Mouse (Mus musculus) MEL (cell line): Measurements from ENCODE around the gene Gm20481. TPM values are rescaled to one million over a fixed set of nuclear protein-coding genes. Genes with fewer than 3 reads are reported as not detected.

Source experiments
- DNase-seq: peaks from one replicate; pipeline ENCODE4 v3.0.0; 2011; ENCODE audit warnings: low read depth, low spot score
- H3K27ac ChIP-seq: 2 replicates; pipeline ENCODE4 v1.5.1; 2012; ENCODE audit warnings: low read depth, mild to moderate bottlenecking, control low read depth, low read length, moderate library complexity; ENCODE audit not compliant: control insufficient read depth
- H3K27me3 ChIP-seq, 2 experiments: fragments of 150-350 bp in 1 of 2; sonication (generic) in 1 of 2; 2 replicates each; pipeline ENCODE4 v1.6.1; 2012; ENCODE audit warnings: low read length in 2 of 2, mild to moderate bottlenecking in 2 of 2, improper control_type of control experiment in 1 of 2, moderate library complexity in 1 of 2; ENCODE audit not compliant: insufficient read depth in 2 of 2, control insufficient read depth in 1 of 2
- H3K36me3 ChIP-seq, 2 experiments: 2 replicates each; pipeline ENCODE4 v1.6.1; 2012 to 2014; ENCODE audit warnings: low read length in 2 of 2, improper control_type of control experiment in 1 of 2, inconsistent platforms in 1 of 2, mild to moderate bottlenecking in 1 of 2; ENCODE audit not compliant: insufficient read depth in 2 of 2, control insufficient read depth in 1 of 2
- H3K4me1 ChIP-seq, 2 experiments: fragments of 150-350 bp in 1 of 2; sonication (generic) in 1 of 2; 2 replicates each; pipeline ENCODE4 v1.6.1; 2012; ENCODE audit warnings: low read length in 2 of 2, improper control_type of control experiment in 1 of 2, mild to moderate bottlenecking in 1 of 2; ENCODE audit not compliant: insufficient read depth in 2 of 2, control insufficient read depth in 1 of 2
- H3K4me3 ChIP-seq, 2 experiments: fragments of 150-350 bp in 1 of 2; sonication (generic) in 1 of 2; 2 replicates each; pipeline ENCODE4 v1.5.1; 2012; ENCODE audit warnings: low read depth in 2 of 2, low read length in 2 of 2, mild to moderate bottlenecking in 2 of 2, moderate library complexity in 2 of 2, control low read depth in 1 of 2, improper control_type of control experiment in 1 of 2; ENCODE audit not compliant: control insufficient read depth in 1 of 2, insufficient read depth in 1 of 2
- H3K79me2 ChIP-seq: 2 replicates; pipeline ENCODE4 v1.6.1; 2012; ENCODE audit warnings: mild to moderate bottlenecking, low read length, moderate library complexity; ENCODE audit not compliant: control insufficient read depth, poor library complexity, insufficient read depth
- H3K9ac ChIP-seq: 2 replicates; pipeline ENCODE4 v1.6.1; 2012; ENCODE audit warnings: low read depth, mild to moderate bottlenecking, control low read depth, low read length, moderate library complexity; ENCODE audit not compliant: control insufficient read depth, poor library complexity, severe bottlenecking
- H3K9me3 ChIP-seq: fragments of 150-350 bp; sonication (generic); replicated peaks from 2 replicates; pipeline ENCODE4 v1.6.1; 2012; ENCODE audit warnings: mild to moderate bottlenecking, low read length, improper control_type of control experiment, moderate library complexity; ENCODE audit not compliant: insufficient read depth
- CHD1 ChIP-seq: IDR thresholded peaks from 2 replicates; pipeline ENCODE4 v1.6.1; 2012; ENCODE audit warnings: low read depth, mild to moderate bottlenecking, inconsistent platforms, low read length, improper control_type of control experiment
- CHD2 ChIP-seq: IDR thresholded peaks from 2 replicates; pipeline ENCODE4 v1.6.1; 2011; ENCODE audit warnings: low read length, improper control_type of control experiment
- CTCF ChIP-seq, 3 experiments: IDR thresholded peaks in 2 of 3; conservative IDR thresholded peaks in 1 of 3; 2 replicates each; pipeline ENCODE4 v1.5.1; 2011 to 2012; ENCODE audit warnings: low read length in 3 of 3, low read depth in 2 of 3, mild to moderate bottlenecking in 2 of 3, improper control_type of control experiment in 1 of 3, inconsistent platforms in 1 of 3, mixed read lengths in 1 of 3, moderate library complexity in 1 of 3; ENCODE audit not compliant: control insufficient read depth in 1 of 3, insufficient read depth in 1 of 3, poor library complexity in 1 of 3, severe bottlenecking in 1 of 3
- E2F4 ChIP-seq: IDR thresholded peaks from 2 replicates; pipeline ENCODE4 v1.6.1; 2011; ENCODE audit warnings: low read depth, low read length, improper control_type of control experiment, borderline replicate concordance
- ELF1 ChIP-seq: IDR thresholded peaks from 2 replicates; pipeline ENCODE4 v1.6.1; 2014; ENCODE audit warnings: low read depth, mild to moderate bottlenecking, inconsistent platforms, low read length, improper control_type of control experiment, moderate library complexity
- EP300 ChIP-seq, 2 experiments: IDR thresholded peaks; 2 replicates each; pipeline ENCODE4 v1.6.1; 2011; ENCODE audit warnings: improper control_type of control experiment in 2 of 2, low read length in 2 of 2, low read depth in 1 of 2, mild to moderate bottlenecking in 1 of 2
- ETS1 ChIP-seq: IDR thresholded peaks from 2 replicates; pipeline ENCODE4 v1.6.1; 2012; ENCODE audit warnings: low read depth, mild to moderate bottlenecking, inconsistent platforms, low read length, improper control_type of control experiment, moderate library complexity
- HCFC1 ChIP-seq: IDR thresholded peaks from 2 replicates; pipeline ENCODE4 v1.6.1; 2012; ENCODE audit warnings: low read depth, mild to moderate bottlenecking, inconsistent platforms, low read length, improper control_type of control experiment, moderate library complexity
- JUND ChIP-seq: IDR thresholded peaks from 2 replicates; pipeline ENCODE4 v1.6.1; 2011; ENCODE audit warnings: low read depth, mild to moderate bottlenecking, improper control_type of control experiment, low read length
- MAFK ChIP-seq: IDR thresholded peaks from 2 replicates; pipeline ENCODE4 v1.6.1; 2011; ENCODE audit warnings: low read depth, mild to moderate bottlenecking, low read length, improper control_type of control experiment, borderline replicate concordance
- MAZ ChIP-seq: IDR thresholded peaks from 2 replicates; pipeline ENCODE4 v1.6.1; 2012; ENCODE audit warnings: low read depth, mild to moderate bottlenecking, inconsistent platforms, low read length, improper control_type of control experiment
- MEF2A ChIP-seq: IDR thresholded peaks from 2 replicates; pipeline ENCODE4 v1.6.1; 2014; ENCODE audit warnings: low read depth, mild to moderate bottlenecking, inconsistent platforms, low read length, improper control_type of control experiment; ENCODE audit not compliant: poor library complexity, insufficient replicate concordance, severe bottlenecking; ENCODE audit errors: extremely low read depth
- MYC ChIP-seq: IDR thresholded peaks from 2 replicates; pipeline ENCODE4 v1.6.1; 2011; ENCODE audit warnings: low read depth, mild to moderate bottlenecking, low read length, improper control_type of control experiment, moderate library complexity
- POLR2AphosphoS2 ChIP-seq: IDR thresholded peaks from 2 replicates; pipeline ENCODE4 v1.6.1; 2011; ENCODE audit warnings: low read length, improper control_type of control experiment
- POLR2AphosphoS5 ChIP-seq: IDR thresholded peaks from 2 replicates; pipeline ENCODE4 v1.6.1; 2012; ENCODE audit warnings: low read depth, borderline replicate concordance, mild to moderate bottlenecking, inconsistent platforms, low read length, moderate library complexity, mixed read lengths
- RAD21 ChIP-seq: IDR thresholded peaks from 2 replicates; pipeline ENCODE4 v1.6.1; 2011; ENCODE audit warnings: mild to moderate bottlenecking, low read depth, low read length, improper control_type of control experiment
- RCOR1 ChIP-seq: IDR thresholded peaks from 2 replicates; pipeline ENCODE4 v1.6.1; 2012; ENCODE audit warnings: low read depth, mild to moderate bottlenecking, inconsistent platforms, low read length, improper control_type of control experiment
- SIN3A ChIP-seq: IDR thresholded peaks from 2 replicates; pipeline ENCODE4 v1.6.1; 2012; ENCODE audit warnings: low read length, improper control_type of control experiment, inconsistent platforms
- SMC3 ChIP-seq: IDR thresholded peaks from 2 replicates; pipeline ENCODE4 v1.6.1; 2011; ENCODE audit warnings: low read depth, low read length, improper control_type of control experiment
- TAL1 ChIP-seq: IDR thresholded peaks from 2 replicates; pipeline ENCODE4 v1.6.1; 2012; ENCODE audit warnings: mild to moderate bottlenecking, inconsistent platforms, low read length, moderate library complexity, mixed read lengths
- TCF12 ChIP-seq: IDR thresholded peaks from 2 replicates; pipeline ENCODE4 v1.6.1; 2014; ENCODE audit warnings: low read depth, mild to moderate bottlenecking, inconsistent platforms, low read length, improper control_type of control experiment, moderate library complexity
- USF1 ChIP-seq: IDR thresholded peaks from 2 replicates; pipeline ENCODE4 v1.6.1; 2014; ENCODE audit warnings: low read depth, mild to moderate bottlenecking, inconsistent platforms, low read length, improper control_type of control experiment, moderate library complexity
- USF2 ChIP-seq, 2 experiments: IDR thresholded peaks; 2 replicates each; pipeline ENCODE4 v1.6.1; 2011 to 2012; ENCODE audit warnings: improper control_type of control experiment in 2 of 2, low read length in 2 of 2, borderline replicate concordance in 1 of 2, inconsistent platforms in 1 of 2, low read depth in 1 of 2, mild to moderate bottlenecking in 1 of 2; ENCODE audit not compliant: insufficient read depth in 1 of 2
- ZC3H11A ChIP-seq: IDR thresholded peaks from 2 replicates; pipeline ENCODE4 v1.6.1; 2012; ENCODE audit warnings: low read depth, mild to moderate bottlenecking, inconsistent platforms, low read length, improper control_type of control experiment
- ZKSCAN1 ChIP-seq: IDR thresholded peaks from 2 replicates; pipeline ENCODE4 v1.6.1; 2012; ENCODE audit warnings: low read depth, mild to moderate bottlenecking, inconsistent platforms, low read length, improper control_type of control experiment, moderate library complexity
- polyA plus RNA-seq, 2 experiments: library from polyadenylated mRNA; stranded (reverse) in 1 of 2; unstranded in 1 of 2; fragments of >175 nt in 1 of 2; fragments of >200 nt in 1 of 2; gene quantifications; 2 replicates each; pipeline versions ENCODE4 v1.2.1 to v1.2.4; 2012; ENCODE audit warnings: low replicate concordance in 2 of 2, low read depth in 1 of 2; ENCODE audit not compliant: insufficient read length in 2 of 2, insufficient read depth in 1 of 2, missing spikeins in 1 of 2
- total RNA-seq: library from RNA; depleted of rRNA; stranded (reverse); fragments of 300-350 nt; gene quantifications from 2 replicates; pipeline ENCODE4 v1.2.3, GENCODE M21; 2012

Gene Gm20481
- total and polyA plus RNA-seq, 3 experiments = not detected

DNA sequence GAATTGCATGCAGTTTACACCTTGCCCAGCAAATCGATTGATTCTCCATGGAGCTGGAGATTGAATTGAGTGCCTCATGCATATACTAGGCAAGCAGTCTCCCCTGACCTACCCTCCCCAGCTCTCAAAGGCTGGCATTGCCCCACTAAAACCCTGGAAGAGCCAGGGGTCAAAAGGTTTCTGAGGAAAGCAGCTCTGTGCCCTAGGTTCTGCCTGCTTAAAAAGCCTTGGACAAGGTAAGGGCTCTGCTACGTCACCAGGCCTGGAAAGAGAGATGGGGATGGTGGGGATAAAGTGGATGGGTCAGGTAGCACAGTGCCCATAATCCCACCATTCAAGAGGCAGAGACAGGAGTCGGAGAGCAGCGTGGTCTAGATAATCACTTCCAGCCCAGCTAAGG is 14.9 kb upstream of the Gm20481 start:
- peaks cover 0 to 9% of the 10 kb centered on the region in 2 experiments; a peak in 3 of 4 replicates for H3K36me3 ChIP-seq
- H3K4me1 ChIP-seq = peaks cover 0 to 3% of the 10 kb centered on the region in 2 experiments; a peak in 1 of 4 replicates
- no peaks in the 10 kb centered on the region for H3K9me3 ChIP-seq
- H3K27me3 ChIP-seq = no peaks in the 10 kb centered on the region
- no peak for TF ChIP-seq ETS1
- no peak for TF ChIP-seq MYC
- TF ChIP-seq CTCF (IDR thresholded peaks at IDR 0.05 in 2 of 3, conservative IDR thresholded peaks at IDR 0.05 in 1 of 3; ENCODE audit: control insufficient read depth in 1 of 3, insufficient read depth in 1 of 3, low read depth in 2 of 3, low read length in 3 of 3, poor library complexity in 1 of 3, severe bottlenecking in 1 of 3) = no peak
- no peak for TF ChIP-seq RCOR1
- no peak for TF ChIP-seq SIN3A
- TF ChIP-seq USF2 (IDR thresholded peaks at IDR 0.05; ENCODE audit: borderline replicate concordance in 1 of 2, insufficient read depth in 1 of 2, low read depth in 1 of 2, low read length in 2 of 2) = no peak
- TF ChIP-seq ZC3H11A = no peak
- no peak for TF ChIP-seq POLR2AphosphoS5
- no peak for TF ChIP-seq POLR2AphosphoS2
- no peak for TF ChIP-seq MAZ
- no peak for TF ChIP-seq JUND
- no peak for TF ChIP-seq MAFK
- TF ChIP-seq MEF2A = no peak
- no peak for TF ChIP-seq SMC3
- no peak for TF ChIP-seq TCF12
- no peak for TF ChIP-seq CHD2
- TF ChIP-seq USF1 = no peak
- H3K4me3 ChIP-seq = no peak overlapping the region
- no peak for DNase-seq
- H3K27ac ChIP-seq = no peak overlapping the region
- H3K79me2 ChIP-seq = peaks cover 22% of the 10 kb centered on the region
- H3K9ac ChIP-seq = no peak overlapping the region

DNA sequence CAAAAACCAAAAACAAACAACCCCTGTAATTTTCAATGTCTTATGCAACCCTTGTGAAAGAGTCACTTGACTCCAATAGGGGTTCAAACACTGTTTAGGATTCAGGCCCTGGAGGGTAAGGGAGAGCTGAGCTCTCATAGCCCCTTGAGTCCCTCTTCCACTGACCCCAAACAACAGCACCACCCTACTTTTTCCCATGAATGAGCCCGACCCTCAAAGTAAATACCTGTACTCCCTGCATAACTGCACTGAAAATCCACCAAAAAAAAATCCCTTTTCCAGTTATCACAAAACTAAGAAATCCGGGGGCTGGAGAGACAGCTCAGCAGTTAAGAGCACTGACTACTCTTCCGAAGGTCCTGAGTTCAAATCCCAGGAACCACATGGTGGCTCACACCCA is 13.8 kb upstream of the Gm20481 start:
- no peak overlapping the region for H3K4me3 ChIP-seq
- peaks cover 14% of the 10 kb centered on the region for H3K79me2 ChIP-seq
- H3K9me3 ChIP-seq = no peaks in the 10 kb centered on the region
- no peaks in the 10 kb centered on the region for H3K27me3 ChIP-seq
- no peak overlapping the region for H3K27ac ChIP-seq
- H3K36me3 ChIP-seq = peaks cover 0 to under 1% of the 10 kb centered on the region in 2 experiments; a peak in 1 of 4 replicates
- no peak overlapping the region for H3K9ac ChIP-seq
- H3K4me1 ChIP-seq = peaks cover 0 to 3% of the 10 kb centered on the region in 2 experiments; a peak in 1 of 4 replicates
- TF ChIP-seq CHD1 = no peak
- TF ChIP-seq ZC3H11A = no peak
- no peak for TF ChIP-seq RAD21
- no peak for TF ChIP-seq E2F4
- TF ChIP-seq JUND = no peak
- no peak for TF ChIP-seq TCF12
- no peak for TF ChIP-seq USF1
- TF ChIP-seq RCOR1 = no peak
- TF ChIP-seq ZKSCAN1 = no peak
- no peak for TF ChIP-seq HCFC1
- TF ChIP-seq EP300 (IDR thresholded peaks at IDR 0.05; ENCODE audit: low read depth in 1 of 2, low read length in 2 of 2) = no peak
- no peak for TF ChIP-seq TAL1
- TF ChIP-seq POLR2AphosphoS2 = no peak
- no peak for TF ChIP-seq ELF1
- no peak for DNase-seq
